Mouse (Mus musculus) CH12.LX (cell line): ENCODE measurements around the gene Cep44. TPM values are rescaled to one million over a fixed set of nuclear protein-coding genes. Genes with fewer than 3 reads are reported as not detected.
A peak's percentile ranks its signal among the peaks of the same experiment; 100 is the strongest.

Experiments
- DNase-seq: peaks from one replicate; pipeline ENCODE4 v3.0.0-alpha.2; 2013; ENCODE audit errors: extremely low read depth
- H3K27ac ChIP-seq: 2 replicates; pipeline ENCODE4 v1.5.1; 2012; ENCODE audit warnings: low read depth, mild to moderate bottlenecking, control low read depth, moderate library complexity; ENCODE audit not compliant: insufficient read depth
- H3K27me3 ChIP-seq: replicated peaks from 2 replicates; pipeline ENCODE3; 2012; ENCODE audit warnings: inconsistent platforms
- H3K36me3 ChIP-seq, 2 experiments: replicated peaks in 1 of 2; 2 replicates each; pipeline versions ENCODE3 to v1.6.1; 2012; ENCODE audit warnings: inconsistent platforms in 1 of 2, low read length in 1 of 2, mild to moderate bottlenecking in 1 of 2, mixed read lengths in 1 of 2, moderate library complexity in 1 of 2; ENCODE audit not compliant: control insufficient read depth in 1 of 2, insufficient read depth in 1 of 2
- H3K4me1 ChIP-seq, 2 experiments: 2 replicates each; pipeline ENCODE4 v1.6.1; 2012; ENCODE audit warnings: inconsistent platforms in 1 of 2, moderate library complexity in 1 of 2; ENCODE audit not compliant: insufficient read depth in 2 of 2, control insufficient read depth in 1 of 2
- H3K4me2 ChIP-seq: 2 replicates; pipeline ENCODE4 v1.6.1; 2012; ENCODE audit warnings: low read depth, mild to moderate bottlenecking, control low read depth; ENCODE audit not compliant: poor library complexity, insufficient read depth, severe bottlenecking
- H3K4me3 ChIP-seq, 3 experiments: fragments of 150-350 bp in 1 of 3; sonication (generic) in 1 of 3; replicated peaks in 1 of 3; 2 replicates each; pipeline versions ENCODE3 to v1.5.1; 2011 to 2012; ENCODE audit warnings: low read depth in 2 of 3, low read length in 2 of 3, mild to moderate bottlenecking in 2 of 3, moderate library complexity in 2 of 3, control low read depth in 1 of 3, improper control_type of control experiment in 1 of 3, inconsistent platforms in 1 of 3, mixed read lengths in 1 of 3; ENCODE audit not compliant: poor library complexity in 1 of 3
- H3K79me2 ChIP-seq: replicated peaks from 2 replicates; pipeline ENCODE4 v1.6.1; 2012; ENCODE audit warnings: mild to moderate bottlenecking, moderate library complexity; ENCODE audit not compliant: control insufficient read depth, poor library complexity, insufficient read depth, severe bottlenecking; ENCODE audit errors: extremely low read depth
- H3K9ac ChIP-seq: 2 replicates; pipeline ENCODE4 v1.6.1; 2012; ENCODE audit warnings: low read depth, mild to moderate bottlenecking, control low read depth, moderate library complexity; ENCODE audit not compliant: insufficient read depth
- H3K9me3 ChIP-seq: replicated peaks from 2 replicates; pipeline ENCODE3; 2012; ENCODE audit warnings: low read length, inconsistent platforms, mixed read lengths
- CHD2 ChIP-seq: IDR thresholded peaks from 2 replicates; pipeline ENCODE4 v1.6.1; 2011; ENCODE audit warnings: low read length, improper control_type of control experiment
- CTCF ChIP-seq, 2 experiments: IDR thresholded peaks in 1 of 2; conservative IDR thresholded peaks in 1 of 2; 2 replicates each; pipeline ENCODE4 v1.5.1; 2011 to 2012; ENCODE audit warnings: low read depth in 2 of 2, low read length in 2 of 2, improper control_type of control experiment in 1 of 2, inconsistent platforms in 1 of 2, mild to moderate bottlenecking in 1 of 2, moderate library complexity in 1 of 2
- ETS1 ChIP-seq: conservative IDR thresholded peaks from 2 replicates; pipeline ENCODE4 v1.6.1; 2012; ENCODE audit warnings: low read depth, mild to moderate bottlenecking, inconsistent platforms, low read length, improper control_type of control experiment, moderate library complexity
- HCFC1 ChIP-seq: IDR thresholded peaks from 2 replicates; pipeline ENCODE4 v1.6.1; 2012; ENCODE audit warnings: low read depth, mild to moderate bottlenecking, inconsistent platforms, low read length, improper control_type of control experiment
- JUN ChIP-seq: IDR thresholded peaks from 2 replicates; pipeline ENCODE4 v1.6.1; 2011; ENCODE audit warnings: low read depth, mild to moderate bottlenecking, low read length, improper control_type of control experiment, moderate library complexity; ENCODE audit not compliant: insufficient read depth
- JUND ChIP-seq: conservative IDR thresholded peaks from 2 replicates; pipeline ENCODE4 v1.6.1; 2011; ENCODE audit warnings: low read depth, low read length, improper control_type of control experiment
- KAT2A ChIP-seq: IDR thresholded peaks from 2 replicates; pipeline ENCODE4 v1.6.1; 2012; ENCODE audit warnings: low read length, improper control_type of control experiment, inconsistent platforms; ENCODE audit not compliant: insufficient replicate concordance
- MAFK ChIP-seq: IDR thresholded peaks from 2 replicates; pipeline ENCODE4 v1.6.1; 2011; ENCODE audit warnings: low read length, improper control_type of control experiment; ENCODE audit not compliant: insufficient replicate concordance
- MAX ChIP-seq: IDR thresholded peaks from 2 replicates; pipeline ENCODE4 v1.6.1; 2011; ENCODE audit warnings: low read length, improper control_type of control experiment
- MXI1 ChIP-seq: IDR thresholded peaks from 2 replicates; pipeline ENCODE4 v1.6.1; 2011; ENCODE audit warnings: mild to moderate bottlenecking, low read depth, low read length, improper control_type of control experiment
- MYC ChIP-seq: IDR thresholded peaks from 2 replicates; pipeline ENCODE4 v1.6.1; 2011; ENCODE audit warnings: low read depth, mild to moderate bottlenecking, improper control_type of control experiment, low read length
- NRF1 ChIP-seq: IDR thresholded peaks from 2 replicates; pipeline ENCODE4 v1.6.1; 2014; ENCODE audit warnings: low read depth, mild to moderate bottlenecking, inconsistent platforms, low read length, improper control_type of control experiment, moderate library complexity
- PAX5 ChIP-seq: IDR thresholded peaks from 2 replicates; pipeline ENCODE4 v1.6.1; 2012; ENCODE audit warnings: low read length, inconsistent platforms, mixed read lengths
- POLR2A ChIP-seq: IDR thresholded peaks from 2 replicates; pipeline ENCODE4 v1.6.1; 2011; ENCODE audit warnings: low read depth, mild to moderate bottlenecking, improper control_type of control experiment, low read length
- RAD21 ChIP-seq: IDR thresholded peaks from 2 replicates; pipeline ENCODE4 v1.6.1; 2011; ENCODE audit warnings: low read depth, mild to moderate bottlenecking, low read length, improper control_type of control experiment, moderate library complexity
- RCOR1 ChIP-seq: conservative IDR thresholded peaks from 2 replicates; pipeline ENCODE4 v1.6.1; 2012; ENCODE audit warnings: low read depth, mild to moderate bottlenecking, inconsistent platforms, low read length, improper control_type of control experiment
- SMC3 ChIP-seq: IDR thresholded peaks from 2 replicates; pipeline ENCODE4 v1.6.1; 2011; ENCODE audit warnings: low read depth, low read length, improper control_type of control experiment
- TBP ChIP-seq: conservative IDR thresholded peaks from 2 replicates; pipeline ENCODE4 v1.6.1; 2011; ENCODE audit warnings: low read depth, low read length, improper control_type of control experiment
- TCF12 ChIP-seq: IDR thresholded peaks from 2 replicates; pipeline ENCODE4 v1.6.1; 2014; ENCODE audit warnings: low read depth, mild to moderate bottlenecking, inconsistent platforms, low read length, improper control_type of control experiment
- USF1 ChIP-seq: IDR thresholded peaks from 2 replicates; pipeline ENCODE4 v1.6.1; 2014; ENCODE audit warnings: low read depth, mild to moderate bottlenecking, inconsistent platforms, low read length, improper control_type of control experiment
- ZC3H11A ChIP-seq: IDR thresholded peaks from 2 replicates; pipeline ENCODE4 v1.6.1; 2012; ENCODE audit warnings: low read depth, mild to moderate bottlenecking, inconsistent platforms, low read length, improper control_type of control experiment
- ZKSCAN1 ChIP-seq: IDR thresholded peaks from 2 replicates; pipeline ENCODE4 v1.6.1; 2012; ENCODE audit warnings: low read depth, inconsistent platforms, low read length, improper control_type of control experiment, borderline replicate concordance
- ZMIZ1 ChIP-seq: IDR thresholded peaks from 2 replicates; pipeline ENCODE4 v1.6.1; 2012; ENCODE audit warnings: low read depth, mild to moderate bottlenecking, inconsistent platforms, low read length, improper control_type of control experiment
- ZNF384 ChIP-seq: IDR thresholded peaks from 2 replicates; pipeline ENCODE4 v1.6.1; 2012; ENCODE audit warnings: low read depth, low read length, improper control_type of control experiment, inconsistent platforms
- dilution Hi-C: fragments of 300-500 bp; cut with MboI; formaldehyde crosslinking; loops from 2 replicates; pipeline ENCODE4 v1.14.3; 2020; ENCODE audit warnings: low sequenced_read_pairs; ENCODE audit not compliant: extremely low pct_unique_long_range_greater_than_20kb, extremely low pct_ligation_motif_present
- in situ Hi-C: fragments of 300-500 bp; cut with MboI; formaldehyde crosslinking; loops from 3 replicates; pipeline ENCODE4 v1.14.3; 2019; ENCODE audit warnings: low sequenced_read_pairs, low pct_ligation_motif_present, low pct_unique_long_range_greater_than_20kb, mixed read lengths
- polyA plus RNA-seq: library from polyadenylated mRNA; unstranded; fragments of >175 nt; gene quantifications from 2 replicates; pipeline ENCODE4 v1.2.1, GENCODE M21; 2012; ENCODE audit warnings: low read depth; ENCODE audit not compliant: insufficient read length
- total RNA-seq, 2 experiments: library from RNA; depleted of rRNA; stranded (reverse); fragments of 300-350 nt in 1 of 2; fragments of >200 nt in 1 of 2; gene quantifications; 2 replicates each; pipeline ENCODE4 v1.2.3; 2012 to 2014

Gene Cep44
- total and polyA plus RNA-seq, 3 experiments: 23.2 to 54.7 (median 28.5) TPM

GRCm38 (mm10) chr8:56551361-56551852, 560 bp upstream of the Cep44 start:
- H3K4me2 ChIP-seq: peak overlapping the region; percentile 31; the same call in 1 of the 2 replicates
- in situ Hi-C loops (no loop called here), dilution Hi-C loops (no loop called here)
- TF ChIP-seq KAT2A: no peak
- no peak for TF ChIP-seq CTCF (conservative IDR thresholded peaks at IDR 0.05 in 1 of 2, IDR thresholded peaks at IDR 0.05 in 1 of 2; ENCODE audit: low read depth in 2 of 2, low read length in 2 of 2)
- TF ChIP-seq RAD21: no peak
- no peak for TF ChIP-seq ZKSCAN1
- TF ChIP-seq TBP: peak; percentile 48; the same call in 1 of the 2 replicates
- TF ChIP-seq SMC3: no peak
- peak; percentile 39 for TF ChIP-seq POLR2A
- peak; percentile 44; the same call in 1 of the 2 replicates for TF ChIP-seq CHD2
- TF ChIP-seq PAX5: no peak
- no peak for TF ChIP-seq RCOR1
- no peak for TF ChIP-seq NRF1
- TF ChIP-seq JUND: no peak
- TF ChIP-seq ZMIZ1: no peak
- TF ChIP-seq ZC3H11A: no peak
- no peak; the same call in 1 of the 2 replicates for TF ChIP-seq MXI1
- TF ChIP-seq ETS1: no peak
- H3K4me3 ChIP-seq: peak overlapping the region; percentile 74 to 86 (median 86)
- H3K4me1 ChIP-seq: peaks cover 0 to 25% of the 10 kb centered on the region in 2 experiments; a peak in 2 of 4 replicates
- H3K79me2 ChIP-seq: peaks cover 9% of the 10 kb centered on the region
- peak overlapping the region; percentile 61 for H3K27ac ChIP-seq
- peaks cover 0 to 11% of the 10 kb centered on the region in 2 experiments for H3K36me3 ChIP-seq
- H3K9ac ChIP-seq: peak overlapping the region; percentile 64
- DNase-seq: peak; percentile 94
- no peaks in the 10 kb centered on the region for H3K27me3 ChIP-seq
- no peaks in the 10 kb centered on the region for H3K9me3 ChIP-seq

- dilution Hi-C loops (no loop called here), in situ Hi-C loops (no loop called here)
- peaks cover 0 to 23% of the 10 kb centered on the region in 2 experiments; a peak in 2 of 4 replicates for H3K4me1 ChIP-seq
- no peaks in the 10 kb centered on the region for H3K27me3 ChIP-seq
- no peak overlapping the region for H3K4me3 ChIP-seq
- peaks cover 8% of the 10 kb centered on the region for H3K79me2 ChIP-seq
- H3K36me3 ChIP-seq: peaks cover 15 to 39% of the 10 kb centered on the region in 2 experiments
- H3K27ac ChIP-seq: no peak overlapping the region
- no peaks in the 10 kb centered on the region for H3K9me3 ChIP-seq
- no peak overlapping the region for H3K4me2 ChIP-seq
- no peak for DNase-seq
- H3K9ac ChIP-seq: no peak overlapping the region
- TF ChIP-seq MYC (no peak), ZNF384 (no peak), JUN (no peak), HCFC1 (no peak), ZMIZ1 (no peak), NRF1 (no peak), MAX (no peak), USF1 (no peak), KAT2A (no peak), TCF12 (no peak), RCOR1 (no peak), TBP (no peak), MAFK (no peak), SMC3 (no peak), ZKSCAN1 (no peak)
Observed at GRCm38 (mm10) chr8:56547866-56548265, 3.0 kb downstream of the Cep44 start.
